Mouse (Mus musculus) stomach, embryonic 16.5 days (tissue): ENCODE measurements around the gene Clp1. TPM values are rescaled to one million over a fixed set of nuclear protein-coding genes. Genes with fewer than 3 reads are reported as not detected.
A peak's percentile ranks its signal among the peaks of the same experiment; 100 is the strongest.

Experiments
- ATAC-seq: fragments of 200-750 bp; cut with Nextera tagmentation; 2 replicates; pipeline ENCODE4 v1.8.0; 2017; ENCODE audit warnings: moderate number of reproducible peaks, moderate TSS enrichment; ENCODE audit not compliant: insufficient read depth, low FRiP score
- H3K27ac ChIP-seq: fragments of 300-500 bp; sonication (generic); 2 replicates; pipeline ENCODE4 v1.5.1; 2014; ENCODE audit warnings: low read length
- H3K27me3 ChIP-seq: fragments of 300-500 bp; sonication (generic); 2 replicates; pipeline ENCODE4 v1.6.1; 2014; ENCODE audit warnings: low read length, control low read depth, mixed read lengths; ENCODE audit not compliant: control insufficient read depth, insufficient read depth
- H3K36me3 ChIP-seq: fragments of 300-500 bp; sonication (generic); 2 replicates; pipeline ENCODE4 v1.6.1; 2014; ENCODE audit warnings: low read length; ENCODE audit not compliant: control insufficient read depth, insufficient read depth
- H3K4me1 ChIP-seq: fragments of 300-500 bp; sonication (generic); 2 replicates; pipeline ENCODE4 v1.6.1; 2014; ENCODE audit warnings: low read length, control low read depth, mixed read lengths; ENCODE audit not compliant: control insufficient read depth, insufficient read depth
- H3K4me2 ChIP-seq: fragments of 300-500 bp; sonication (generic); 2 replicates; pipeline ENCODE4 v1.6.1; 2014; ENCODE audit warnings: low read depth, low read length, mixed read lengths
- H3K4me3 ChIP-seq: fragments of 300-500 bp; sonication (generic); replicated peaks from 2 replicates; pipeline ENCODE4 v1.5.1; 2014; ENCODE audit warnings: mild to moderate bottlenecking, low read length
- H3K9ac ChIP-seq: fragments of 300-500 bp; sonication (generic); 2 replicates; pipeline ENCODE4 v1.6.1; 2014; ENCODE audit warnings: low read length
- H3K9me3 ChIP-seq: fragments of 300-500 bp; sonication (generic); replicated peaks from 2 replicates; pipeline ENCODE4 v1.6.1; 2016; ENCODE audit warnings: low read length, control low read depth; ENCODE audit not compliant: control insufficient read depth
- whole genome bisulfite sequencing: fragments of 180-500 bp; shearing (Covaris S2); extraction: QIAGEN DNeasy Blood & Tissue Kit; methylation state at CpG from one replicate; pipeline ENCODE4 v1.1.7; 2014; 5-methylcytosine and 5-hydroxymethylcytosine counted together
- polyA plus RNA-seq: library from polyadenylated mRNA; unstranded; fragments of >200 nt; fragmentation: Nextera tagmentation; extraction: Ambion mirVana; gene quantifications from 2 replicates; pipeline ENCODE4 v1.2.1, GENCODE M21; 2015

Gene Clp1
- polyA plus RNA-seq, 1 experiment from 2014 or later = 28.4 TPM

GRCm38 (mm10) chr2:84761840-84762239, 34.7 kb upstream of the Clp1 start:
- Histone ChIP-seq H3K4me3 (no peak overlapping the region), H3K9ac (no peak overlapping the region), H3K27ac (no peak overlapping the region), H3K9me3 (no peaks in the 10 kb centered on the region), H3K4me2 (no peak overlapping the region), H3K36me3 (no peaks in the 10 kb centered on the region), H3K27me3 (no peaks in the 10 kb centered on the region), H3K4me1 (no peaks in the 10 kb centered on the region)
- WGBS = 78% methylated on average over 1 of the region's 1 CpGs
- ATAC-seq = no peak

- H3K9ac ChIP-seq = no peak overlapping the region
- WGBS = 67% methylated on average over 3 of the region's 3 CpGs
Observed at GRCm38 (mm10) chr2:84761309-84761708, 34.2 kb upstream of the Clp1 start.

DNA sequence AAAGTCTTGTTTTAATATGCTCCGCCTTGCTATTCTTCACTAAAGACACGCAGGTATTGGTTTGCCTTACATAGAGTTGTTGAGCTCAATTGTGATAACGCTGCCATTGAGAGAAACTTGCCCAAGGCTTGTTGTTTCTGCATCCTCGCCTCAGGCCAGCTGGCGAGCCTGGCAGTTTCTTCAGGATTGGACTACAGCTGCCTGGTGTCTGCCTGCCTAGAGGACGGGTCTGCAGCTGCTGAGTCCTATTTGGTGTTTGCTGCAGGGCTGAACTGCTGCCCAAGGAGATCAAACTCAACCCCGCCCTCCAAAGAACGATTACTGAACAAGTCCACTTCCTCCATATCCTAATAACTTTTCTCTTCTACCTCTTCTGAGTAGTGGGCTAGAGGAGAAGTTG, 33.6 kb upstream of the Clp1 start:
- H3K9ac ChIP-seq = no peak overlapping the region
- H3K27me3 ChIP-seq = no peaks in the 10 kb centered on the region
- ATAC-seq = no peak
- H3K9me3 ChIP-seq = no peaks in the 10 kb centered on the region
- no peaks in the 10 kb centered on the region for H3K36me3 ChIP-seq
- H3K27ac ChIP-seq = no peak overlapping the region
- 67% methylated on average over 8 of the region's 8 CpGs for WGBS
- no peak overlapping the region for H3K4me2 ChIP-seq
- H3K4me1 ChIP-seq = no peaks in the 10 kb centered on the region
- H3K4me3 ChIP-seq = no peak overlapping the region

More at GRCm38 (mm10) chr2:84761309-84761708, 34.2 kb upstream of the Clp1 start:
- H3K27me3 ChIP-seq = no peaks in the 10 kb centered on the region
- no peaks in the 10 kb centered on the region for H3K36me3 ChIP-seq
- ATAC-seq = no peak
- no peak overlapping the region for H3K4me3 ChIP-seq
- no peaks in the 10 kb centered on the region for H3K9me3 ChIP-seq
- no peak overlapping the region for H3K4me2 ChIP-seq
- no peaks in the 10 kb centered on the region for H3K4me1 ChIP-seq
- H3K27ac ChIP-seq = no peak overlapping the region

- Histone ChIP-seq H3K27me3 (no peaks in the 10 kb centered on the region), H3K9ac (no peak overlapping the region), H3K27ac (no peak overlapping the region), H3K4me3 (no peak overlapping the region), H3K36me3 (no peaks in the 10 kb centered on the region), H3K9me3 (no peaks in the 10 kb centered on the region), H3K4me2 (no peak overlapping the region), H3K4me1 (no peaks in the 10 kb centered on the region)
- WGBS = 3% methylated on average over 2 of the region's 2 CpGs
- no peak for ATAC-seq
Observed at GRCm38 (mm10) chr2:84758542-84759127, 31.5 kb upstream of the Clp1 start.

GRCm38 (mm10) chr2:84757026-84757682, 30.0 kb upstream of the Clp1 start:
- Histone ChIP-seq H3K4me2 (no peak overlapping the region), H3K4me3 (no peak overlapping the region), H3K27me3 (no peaks in the 10 kb centered on the region), H3K9me3 (no peaks in the 10 kb centered on the region), H3K4me1 (no peaks in the 10 kb centered on the region), H3K36me3 (no peaks in the 10 kb centered on the region), H3K9ac (no peak overlapping the region), H3K27ac (no peak overlapping the region)
- no peak for ATAC-seq
- WGBS = 62% methylated on average over 7 of the region's 7 CpGs

DNA sequence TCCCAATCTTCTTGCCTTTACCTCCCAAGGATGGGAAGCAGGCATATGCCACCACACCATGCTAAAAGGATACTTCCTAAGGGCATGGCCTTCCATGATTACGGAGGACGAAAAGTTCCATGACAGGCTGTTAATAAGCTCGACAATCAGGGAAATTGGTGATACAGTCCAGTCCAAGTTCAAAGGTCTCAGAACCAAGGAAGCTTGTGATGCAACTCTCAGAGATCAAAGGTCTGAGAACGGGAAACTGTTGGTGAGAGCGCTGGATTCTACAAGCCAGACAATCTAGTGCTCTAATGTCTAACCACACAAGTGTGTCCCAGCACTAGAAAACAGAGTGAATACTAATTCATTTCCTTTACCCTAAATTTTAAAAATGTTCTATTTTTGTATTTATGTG, 29.1 kb upstream of the Clp1 start:
- Histone ChIP-seq H3K36me3 (no peaks in the 10 kb centered on the region), H3K4me2 (no peak overlapping the region), H3K9me3 (no peaks in the 10 kb centered on the region), H3K4me1 (no peaks in the 10 kb centered on the region), H3K4me3 (no peak overlapping the region), H3K9ac (no peak overlapping the region), H3K27ac (no peak overlapping the region), H3K27me3 (no peaks in the 10 kb centered on the region)
- 74% methylated on average over 5 of the region's 5 CpGs for WGBS
- no peak for ATAC-seq

DNA sequence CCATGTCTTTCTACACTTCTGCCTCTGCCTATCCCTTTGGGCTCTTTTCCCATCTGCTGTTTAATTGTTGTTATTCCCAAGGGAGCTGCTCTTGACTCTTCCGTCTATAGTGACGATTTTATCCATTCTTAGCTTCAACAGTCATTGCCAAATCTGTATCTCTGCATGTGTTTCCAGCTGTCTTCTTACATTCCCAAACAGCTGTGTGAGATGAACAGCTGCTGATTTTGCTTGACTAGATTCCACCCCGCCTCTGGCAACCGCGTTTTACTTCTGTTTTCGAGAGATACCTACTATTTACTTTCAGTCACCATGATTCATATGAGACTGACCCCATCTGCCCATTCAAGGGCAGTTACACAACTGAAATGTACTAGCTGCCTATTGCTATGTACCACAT, 23.0 kb upstream of the Clp1 start:
- Histone ChIP-seq H3K9ac (no peak overlapping the region), H3K36me3 (no peaks in the 10 kb centered on the region), H3K27ac (no peak overlapping the region), H3K9me3 (no peaks in the 10 kb centered on the region), H3K27me3 (no peaks in the 10 kb centered on the region), H3K4me1 (no peaks in the 10 kb centered on the region), H3K4me2 (no peak overlapping the region), H3K4me3 (no peak overlapping the region)
- 31% methylated on average over 6 of the region's 6 CpGs for WGBS
- ATAC-seq = peak; percentile 25; the same call in 1 of the 2 replicates

DNA sequence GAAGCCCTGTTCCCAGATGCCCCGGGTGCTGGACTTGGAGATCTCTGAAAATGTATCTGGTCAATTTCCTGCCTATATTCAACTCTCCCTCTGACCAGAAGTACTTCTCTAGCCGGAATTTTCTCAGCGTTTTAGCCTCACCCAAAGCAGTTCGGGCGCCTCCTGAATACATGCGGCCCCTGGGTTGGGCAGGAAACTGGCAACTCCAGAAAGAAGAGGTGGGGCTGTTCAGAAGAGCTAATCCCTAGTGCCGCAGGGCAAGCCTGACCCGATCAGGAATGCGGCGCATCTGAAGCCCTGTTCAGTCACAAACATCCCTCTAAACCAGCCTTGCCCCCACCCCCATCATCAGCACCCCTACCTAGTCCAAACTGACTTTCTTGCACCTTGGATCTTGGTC, 17.0 kb upstream of the Clp1 start:
- H3K36me3 ChIP-seq = 0 out of 2 replicates have a peak, but pooled peaks cover 4% of the 10 kb centered on the region
- peak overlapping the region; percentile 97 for H3K9ac ChIP-seq
- no peaks in the 10 kb centered on the region for H3K27me3 ChIP-seq
- ATAC-seq = peak; percentile 45
- no peaks in the 10 kb centered on the region for H3K9me3 ChIP-seq
- peak overlapping the region; percentile 99 for H3K27ac ChIP-seq
- peak overlapping the region; percentile 71 for H3K4me3 ChIP-seq
- WGBS = 2% methylated on average over 10 of the region's 10 CpGs
- peak overlapping the region; percentile 78 for H3K4me2 ChIP-seq
- peaks cover 37% of the 10 kb centered on the region for H3K4me1 ChIP-seq

GRCm38 (mm10) chr2:84743561-84743960, 16.4 kb upstream of the Clp1 start, which contains the start of gene Gm19426:
Gene Gm19426 (minus strand): TSS chr2:84743655.
- peak within 1 kb of the TSS; percentile 71 for H3K4me3 ChIP-seq
- 0 out of 2 replicates have a peak, but pooled peaks cover 4% of the 10 kb centered on the region for H3K36me3 ChIP-seq
- no peaks in the 10 kb centered on the region for H3K9me3 ChIP-seq
- no peaks in the 10 kb centered on the region for H3K27me3 ChIP-seq
- H3K4me1 ChIP-seq = peaks cover 43% of the 10 kb centered on the region
- ATAC-seq = peak; percentile 93
- H3K9ac ChIP-seq = peak within 1 kb of the TSS; percentile 97
- H3K27ac ChIP-seq = peak within 1 kb of the TSS; percentile 99
- H3K4me2 ChIP-seq = peak within 1 kb of the TSS; percentile 78
- 1% methylated on average over 25 of the region's 25 CpGs for WGBS
